Comparison of ENCODE assay signal across 17 mouse cellular contexts in the genomic region with DNA sequence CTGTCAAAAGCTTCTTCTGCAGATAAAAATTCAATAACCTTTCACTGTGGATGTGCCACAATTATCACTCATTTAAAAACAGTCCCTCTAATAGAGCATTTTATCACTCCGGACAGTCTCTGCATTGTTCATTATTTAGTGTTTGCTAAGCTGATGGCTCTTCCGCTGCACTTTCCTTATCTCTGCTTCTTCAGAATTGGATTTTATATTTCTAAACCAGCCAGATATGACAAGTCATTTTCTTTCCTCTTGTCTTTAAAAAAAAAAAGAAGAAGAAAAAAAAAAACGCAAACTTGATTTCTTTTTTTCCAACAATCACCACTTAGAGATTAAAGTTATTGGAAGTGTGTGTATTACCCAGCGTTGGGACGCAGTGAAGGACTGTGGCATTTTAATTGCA.
"Had no signal": no experiment of that assay in that cellular context is flagged by ENCODE, and none has a peak within 500 bp of the region (broad histone marks: within the 10 kb centered on the region; RNA-seq: fewer than 3 reads in every experiment).

No protein-coding gene starts in this region.

- H3K9ac ChIP-seq: lung, embryonic 15.5 days; midbrain, embryonic 13.5 days; midbrain, embryonic 15.5 days; neural tube, embryonic 12.5 days; stomach, embryonic 15.5 days had no signal

- H3K27ac ChIP-seq: lung, embryonic 15.5 days; macrophage; midbrain, embryonic 13.5 days; neural tube, embryonic 12.5 days; stomach, embryonic 15.5 days; stomach, postnatal 0 days had no signal

- H3K36me3 ChIP-seq: lung, embryonic 15.5 days; midbrain, embryonic 13.5 days; midbrain, embryonic 15.5 days; neural tube, embryonic 12.5 days; stomach, embryonic 15.5 days had no signal

- ATAC-seq: lung, postnatal 0 days; midbrain, embryonic 15.5 days had no signal

- H3K27me3 ChIP-seq: lung, embryonic 15.5 days; megakaryocyte, embryonic 14.5 days; midbrain, embryonic 13.5 days; midbrain, embryonic 15.5 days; neural tube, embryonic 12.5 days; stomach, embryonic 15.5 days had no signal

- H3K9me3 ChIP-seq: lung, embryonic 15.5 days; megakaryocyte, embryonic 14.5 days; midbrain, embryonic 13.5 days; midbrain, embryonic 15.5 days; neural tube, embryonic 12.5 days; stomach, embryonic 15.5 days had no signal

- H3K4me1 ChIP-seq: stomach, embryonic 15.5 days had no signal

- H3K4me2 ChIP-seq: lung, embryonic 15.5 days; midbrain, embryonic 11.5 days; midbrain, embryonic 13.5 days; midbrain, embryonic 15.5 days; neural tube, embryonic 12.5 days; stomach, embryonic 15.5 days had no signal

- H3K4me3 ChIP-seq: lung, embryonic 15.5 days; megakaryocyte, embryonic 14.5 days; midbrain, embryonic 13.5 days; midbrain, embryonic 15.5 days; neural tube, embryonic 12.5 days; stomach, embryonic 15.5 days had no signal

- DNase-seq: lung, adult 2 months; lung, postnatal 14 days; lung, postnatal 36 days; right cerebral cortex, postnatal 14 days; thymus, adult 2 months; thymus, postnatal 25 days; thymus, postnatal 4 days had no signal
